Mouse (Mus musculus): ENCODE data around the gene Ssbp2.

GRCm38 (mm10) chr13:91484303-91484702 is 24.2 kb downstream of the Ssbp2 start:
- no peak for TF ChIP-seq POLR2A (IDR thresholded peaks at IDR 0.05; ENCODE audit: borderline replicate concordance, extremely low read depth, low read depth, low read length)
- no peak for TF ChIP-seq CTCF (IDR thresholded peaks at IDR 0.05; ENCODE audit: insufficient read depth, low read length)
